Mouse (Mus musculus): ENCODE data around the gene Brd4.

The Brd4 gene

DNA sequence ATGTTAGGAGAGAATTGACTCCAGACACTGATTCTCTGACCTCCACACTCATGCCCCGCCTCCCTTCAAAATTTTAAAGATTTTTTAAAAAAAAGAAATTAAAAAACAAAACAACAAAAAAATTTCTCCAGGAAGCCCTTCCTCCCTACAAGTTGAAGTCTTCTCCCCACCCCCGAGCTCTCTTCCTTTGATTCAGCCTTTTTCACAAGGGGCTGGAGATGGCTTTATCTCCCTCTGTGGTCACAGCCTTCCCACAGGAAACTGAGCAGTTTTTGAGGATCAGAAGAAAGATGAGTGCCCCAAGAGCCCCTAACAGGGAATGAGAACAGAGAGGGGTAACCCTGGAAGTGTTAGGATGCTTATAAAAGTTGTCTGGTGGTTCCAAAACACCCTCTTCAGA lies 112.0 kb downstream of the Brd4 start:
- DNase-seq (ENCODE audit: low read depth, low spot score), result no peak

DNA sequence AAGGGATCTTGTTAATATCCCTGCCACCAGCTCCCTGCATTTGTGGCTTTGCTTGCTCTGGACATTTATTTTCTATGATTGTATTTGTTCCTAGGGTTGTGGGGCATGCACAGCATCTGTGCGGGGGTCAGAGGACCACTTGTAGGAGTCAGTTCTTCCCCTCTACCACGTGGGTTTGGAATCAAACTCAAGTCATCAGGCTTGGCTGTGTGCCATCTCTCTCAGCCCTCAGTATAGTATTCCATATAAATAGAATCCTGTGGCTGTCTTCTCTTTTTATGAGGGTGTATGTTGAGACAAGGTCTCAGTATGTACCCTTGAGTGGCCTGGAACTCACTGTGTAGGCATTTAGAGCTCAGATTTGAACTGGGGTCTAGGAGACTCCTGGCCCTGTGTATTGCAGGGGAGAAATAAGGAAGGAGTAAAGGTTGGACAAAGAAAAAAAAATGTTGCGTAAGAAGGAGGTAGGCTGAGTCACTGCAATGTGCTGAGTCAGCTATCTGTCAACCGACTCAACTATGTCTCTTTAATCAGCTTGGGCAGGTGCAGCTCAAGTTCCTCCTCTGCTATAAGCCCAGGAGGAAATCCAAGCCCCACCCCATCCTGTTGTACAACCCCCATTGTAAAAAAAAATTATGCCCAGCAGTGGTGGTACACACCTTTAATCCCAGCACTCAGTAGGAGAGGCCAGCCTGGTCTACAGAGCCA lies 114.8 kb downstream of the Brd4 start:
- peak; percentile 43 for DNase-seq (ENCODE audit: low read depth, low spot score)

DNA sequence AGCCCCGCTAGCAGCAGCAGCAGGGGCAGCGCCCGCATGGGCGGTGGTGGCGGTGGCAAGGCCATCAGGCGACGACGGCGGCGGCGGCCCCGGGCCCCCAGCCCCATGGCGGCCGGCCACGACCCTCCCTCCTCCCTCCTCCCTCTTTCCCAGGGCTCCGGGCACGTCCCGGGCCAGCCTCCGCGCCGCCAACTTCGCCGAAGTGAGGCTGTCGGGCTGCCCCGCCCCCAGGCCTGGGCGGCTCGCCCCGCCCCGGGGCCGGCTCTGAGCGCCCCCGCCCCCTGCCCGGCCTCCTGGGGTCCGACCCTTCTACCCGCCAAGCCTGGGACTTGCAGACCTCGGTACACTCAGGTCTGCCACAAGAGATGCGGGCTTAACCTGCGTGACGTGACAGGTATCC lies 117.8 kb downstream of the Brd4 start, which contains the start of gene Notch3:
Gene Notch3, minus strand, starts transcription at position 166 of the 400 bp plus-strand sequence.
- no peak for DNase-seq (ENCODE audit: low read depth, low spot score)

DNA sequence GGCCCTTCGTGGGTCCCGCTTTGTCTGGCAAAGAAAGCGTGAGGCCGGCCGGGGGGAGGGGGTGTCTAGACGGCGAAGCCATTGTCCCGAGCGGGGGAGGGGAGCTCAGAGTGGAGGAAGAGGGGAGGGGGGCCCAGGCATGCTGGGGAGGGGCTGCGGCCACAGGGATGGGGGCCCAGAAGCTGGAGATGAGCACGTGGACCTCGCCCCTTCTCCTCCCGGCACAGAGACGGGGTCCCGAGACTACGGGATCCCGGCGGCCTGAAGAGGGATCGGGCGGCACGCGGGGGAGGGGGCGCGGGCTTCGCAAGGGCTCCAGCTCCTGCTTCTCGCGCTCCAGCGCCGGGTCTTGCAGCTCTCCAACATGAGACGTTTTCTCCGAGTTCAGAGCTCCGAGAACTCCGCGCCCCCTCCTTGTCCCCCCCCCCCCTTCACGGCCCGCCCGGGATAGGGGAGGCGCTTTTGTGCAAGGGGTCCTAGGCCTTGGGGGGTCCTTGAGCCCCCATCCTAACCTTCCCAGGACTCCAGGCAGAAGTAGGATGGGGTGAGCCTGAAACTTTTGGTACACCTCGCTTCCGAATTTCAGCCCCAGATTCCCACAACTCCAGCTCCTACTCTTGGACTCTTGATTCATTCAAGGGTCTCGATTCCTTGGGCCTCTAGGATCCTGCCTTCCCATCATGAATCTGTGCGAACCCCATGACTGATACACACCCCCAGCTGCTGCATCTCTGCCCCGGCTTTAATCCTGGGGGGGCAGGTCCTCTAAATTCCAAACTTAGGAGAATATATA lies 118.5 kb downstream of the Brd4 start:
- no peak for DNase-seq (ENCODE audit: low read depth, low spot score)

DNA sequence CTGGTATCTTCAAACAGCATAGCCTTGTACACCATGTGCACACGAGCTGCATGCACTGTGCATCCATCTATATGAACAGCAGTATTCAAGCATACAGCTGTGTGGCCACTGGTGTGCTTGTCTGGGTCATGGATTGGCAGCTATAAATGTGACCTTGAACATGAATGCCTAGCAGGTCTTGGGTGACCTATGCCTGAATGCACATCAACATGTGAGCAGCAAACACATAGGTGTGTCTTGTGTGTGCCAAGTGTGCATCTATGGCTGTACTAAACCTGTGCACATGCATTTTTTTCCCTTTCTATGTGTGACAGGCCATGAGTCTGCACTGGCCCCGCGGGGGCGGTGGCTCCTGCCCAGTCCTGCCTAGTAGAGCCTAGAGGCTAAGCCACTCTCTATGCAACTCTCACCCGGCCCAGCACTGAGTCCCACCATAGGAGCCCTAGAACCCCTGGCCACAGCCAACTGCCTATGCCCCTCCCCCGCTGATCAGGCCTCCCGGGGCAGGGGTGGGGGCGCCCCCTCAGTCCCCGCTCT lies 119.2 kb downstream of the Brd4 start:
- no peak for DNase-seq (ENCODE audit: low read depth, low spot score)

DNA sequence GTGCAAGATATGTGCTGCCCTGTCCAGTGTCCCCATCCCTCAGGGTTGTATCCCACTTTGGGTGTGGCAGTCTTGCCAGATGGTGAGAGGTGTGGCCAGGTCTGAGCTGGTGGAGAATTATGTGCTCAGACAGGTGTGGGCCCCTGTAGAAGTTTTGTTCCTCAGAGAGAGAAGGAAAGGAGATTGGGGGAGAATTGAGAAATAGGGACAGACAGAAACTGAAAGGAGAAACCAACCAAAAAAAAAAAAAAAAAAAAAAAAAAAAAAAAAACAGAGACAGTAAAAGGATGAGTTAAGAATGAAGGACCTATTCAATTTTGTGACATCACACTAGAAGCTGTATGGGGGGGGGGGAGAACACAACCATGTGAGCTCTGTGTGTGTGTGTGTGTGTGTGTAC lies 119.7 kb downstream of the Brd4 start:
- no peak for DNase-seq (ENCODE audit: low read depth, low spot score)

DNA sequence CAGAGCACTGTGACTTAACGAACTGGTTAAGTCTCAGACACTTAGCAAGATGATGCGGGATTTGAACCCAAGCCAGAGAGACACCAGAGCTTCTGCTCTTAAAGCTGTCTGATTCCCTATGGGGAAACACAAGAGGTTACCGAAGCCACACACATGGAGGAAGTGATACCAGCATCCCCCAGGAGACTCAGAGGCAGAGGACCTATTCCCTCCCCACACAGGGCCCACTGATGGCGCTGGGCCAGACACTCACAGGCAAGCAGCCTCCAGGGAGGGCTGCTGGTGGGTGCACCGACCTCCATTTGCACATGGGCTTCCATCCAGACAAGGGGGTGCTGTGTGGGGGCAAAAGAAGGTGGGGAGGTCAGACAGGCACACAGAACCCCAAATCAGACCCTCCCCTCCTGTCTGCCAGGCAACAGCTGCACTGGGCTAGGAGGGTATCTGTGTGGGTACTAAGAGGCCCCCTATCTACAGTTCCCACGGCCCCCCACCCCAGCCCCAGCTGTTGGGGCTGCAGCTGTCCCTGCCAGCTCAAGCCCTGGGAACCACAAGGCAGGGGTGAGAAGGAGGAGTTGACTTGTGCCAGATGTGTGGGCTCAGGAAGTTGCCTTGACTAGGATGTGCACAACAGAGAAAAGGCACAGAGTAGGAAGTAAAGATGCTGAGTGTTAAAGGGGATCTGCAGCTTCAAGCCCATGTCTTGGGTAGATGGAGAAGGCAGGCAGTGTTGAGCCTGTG lies 120.4 kb downstream of the Brd4 start:
- no peak for DNase-seq (ENCODE audit: low read depth, low spot score)

DNA sequence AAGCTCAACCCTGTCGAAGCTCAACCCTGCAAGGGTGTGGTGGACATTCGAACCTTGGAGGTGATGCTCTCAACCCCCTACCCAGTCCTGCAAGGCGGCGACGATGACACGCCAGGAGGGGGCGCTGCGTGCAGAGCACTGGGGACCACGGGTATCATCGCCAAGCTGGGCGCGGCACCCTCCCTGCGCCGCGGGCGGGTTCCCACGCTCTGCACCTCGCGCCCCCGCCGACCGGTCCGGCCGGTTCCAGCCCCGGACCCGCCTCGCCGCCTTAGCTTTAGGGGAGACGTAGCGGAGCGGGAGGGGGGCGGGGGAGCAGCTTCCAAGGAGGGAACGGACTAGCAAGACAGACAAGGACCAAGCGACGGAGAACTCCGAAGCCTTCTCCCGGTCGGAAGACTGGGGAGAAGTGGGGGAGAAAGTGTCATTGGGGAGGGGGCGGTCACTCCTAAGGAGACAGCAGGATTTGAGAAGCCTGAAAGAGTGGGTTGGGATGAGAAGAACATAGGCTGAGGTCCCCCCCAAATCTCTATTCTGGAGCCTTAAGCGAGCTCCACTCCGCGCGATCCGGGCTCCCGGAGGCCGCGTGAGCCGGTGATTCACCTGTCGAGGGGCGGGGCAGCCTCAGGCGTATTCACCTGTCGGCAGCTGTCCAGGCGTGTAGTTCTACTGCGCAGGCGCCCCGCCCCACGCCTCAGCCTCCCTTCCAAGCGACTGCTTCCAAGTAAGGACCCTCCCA lies 122.2 kb downstream of the Brd4 start:
- DNase-seq (ENCODE audit: low read depth, low spot score), result no peak

DNA sequence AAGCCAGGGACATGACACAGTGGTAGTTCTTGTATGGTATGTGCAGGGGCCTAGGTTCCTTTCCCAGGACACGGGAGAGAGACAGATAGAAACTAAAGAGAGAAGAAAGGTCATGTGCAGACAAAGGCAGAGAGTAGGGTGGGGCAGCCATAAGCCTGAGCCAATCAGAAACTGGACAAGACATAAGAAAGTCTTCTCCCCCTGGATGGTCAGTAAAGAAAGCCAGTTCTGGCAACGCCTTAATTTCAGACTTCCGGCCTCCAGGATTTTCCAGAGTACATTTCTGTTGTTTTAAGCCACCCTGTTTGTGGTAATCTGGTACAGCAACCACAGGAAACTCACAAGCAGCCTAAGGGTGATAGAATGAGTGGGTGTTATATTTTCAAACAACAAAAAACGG lies 123.6 kb downstream of the Brd4 start:
- no peak for DNase-seq (ENCODE audit: low read depth, low spot score)

DNA sequence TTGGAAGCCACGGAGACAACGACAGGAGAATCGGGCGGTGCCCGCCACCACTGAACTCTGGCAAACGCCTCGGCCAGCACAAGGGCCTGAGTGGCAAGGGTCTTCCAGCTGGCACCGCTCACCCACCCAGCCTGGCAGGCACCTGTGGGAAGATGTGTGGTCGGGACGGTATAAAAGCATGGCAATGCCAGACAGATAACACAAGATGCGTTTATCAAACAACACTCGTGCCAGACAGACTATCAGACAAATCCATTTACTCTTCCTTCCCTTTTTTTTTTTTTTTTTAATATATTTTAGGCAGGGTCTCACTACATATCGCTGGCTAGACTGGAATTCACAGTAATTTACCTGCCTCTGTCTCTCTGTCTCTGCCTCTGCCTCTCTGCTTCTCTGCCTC lies 125.7 kb downstream of the Brd4 start:
- DNase-seq (ENCODE audit: low read depth, low spot score), result no peak

DNA sequence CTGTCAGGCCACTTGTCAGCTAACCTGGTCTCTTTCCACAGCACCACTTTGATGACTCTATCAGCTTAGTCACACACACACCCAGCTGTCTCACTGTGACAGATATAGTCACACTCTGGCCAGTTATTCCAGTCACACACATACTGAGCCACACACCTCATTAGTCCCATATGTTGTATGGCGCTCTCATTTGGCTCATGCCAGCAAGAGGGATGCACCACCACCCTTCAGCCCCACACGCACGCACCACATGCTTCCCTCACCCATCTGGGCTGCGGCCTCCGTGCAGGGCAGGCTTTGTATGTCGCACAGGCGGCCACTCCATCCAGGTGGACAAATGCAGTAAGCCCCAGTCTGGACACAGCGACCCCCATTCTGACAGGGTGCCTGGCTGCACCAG lies 137.8 kb downstream of the Brd4 start:
- no peak for DNase-seq (ENCODE audit: low read depth, low spot score)
